Mouse (Mus musculus): ENCODE data around the gene Brd3. TPM values are rescaled to one million over a fixed set of nuclear protein-coding genes. Genes with fewer than 3 reads are reported as not detected.
A peak's percentile ranks its signal among the peaks of the same experiment; 100 is the strongest.

Gene Brd3
- total and polyA plus RNA-seq, 2 experiments from 2014 or later: 58.5 to 135 TPM

DNA sequence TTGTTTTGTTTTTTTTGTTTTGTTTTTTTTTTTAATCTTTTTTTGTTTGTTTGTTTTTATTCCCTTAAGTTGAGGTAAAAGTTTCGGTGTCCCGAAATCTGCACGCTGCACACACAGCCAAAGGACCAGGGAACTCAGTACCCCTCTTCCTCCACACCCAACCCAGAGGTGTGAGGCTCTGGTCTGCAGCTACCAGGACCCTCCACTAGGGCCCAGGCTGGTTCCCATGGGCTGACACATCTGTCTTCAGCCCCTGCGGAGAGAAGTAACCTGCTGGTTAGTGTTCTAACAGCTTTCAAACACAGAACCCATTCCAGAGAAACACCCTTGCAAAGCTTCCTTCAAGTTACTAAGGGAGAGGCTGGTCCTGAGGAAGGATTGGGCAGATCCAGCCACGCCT lies 59.7 kb downstream of the Brd3 start:
- Histone ChIP-seq H3K36me3 (ENCODE audit: insufficient read depth) (peaks cover 78% of the 10 kb centered on the region), H3K27ac (ENCODE audit: low read depth, low read length) (no peak overlapping the region), H3K9ac (no peak overlapping the region), H3K4me2 (ENCODE audit: low read depth) (no peak overlapping the region), H3K4me1 (ENCODE audit: insufficient read depth) (no peaks in the 10 kb centered on the region), H3K27me3 (ENCODE audit: insufficient read depth, low read length) (no peaks in the 10 kb centered on the region), H3K9me3 (ENCODE audit: low read length) (no peaks in the 10 kb centered on the region), H3K4me3 (ENCODE audit: low read depth, low read length) (no peak overlapping the region)
- TF ChIP-seq CTCF (IDR thresholded peaks at IDR 0.05; ENCODE audit: low read depth): peak; percentile 32; the same call in 1 of the 2 replicates
- 87% methylated on average over 5 of the region's 5 CpGs for WGBS
- DNase-seq: no peak
- ATAC-seq: no peak

DNA sequence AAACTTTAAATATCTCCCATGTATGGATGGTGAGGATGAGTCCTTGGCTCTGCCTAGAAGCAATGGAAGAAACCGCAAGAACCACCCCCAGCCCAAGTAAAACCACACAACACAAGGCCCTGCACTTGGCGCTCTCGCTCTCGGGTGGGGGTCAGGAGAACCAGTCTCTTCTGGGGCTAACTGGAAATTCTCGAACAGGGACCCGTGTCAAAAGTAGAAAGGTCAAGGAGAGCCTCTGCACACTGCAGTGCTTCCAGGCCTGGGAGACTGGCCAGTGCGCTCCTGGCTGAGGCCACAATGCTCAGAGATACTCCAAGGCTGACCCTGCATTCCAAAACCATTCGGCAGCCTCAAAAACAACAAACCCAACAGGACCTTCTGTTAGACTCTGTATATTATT lies 60.6 kb downstream of the Brd3 start:
- Histone ChIP-seq H3K4me2 (ENCODE audit: low read depth) (no peak overlapping the region), H3K9me3 (ENCODE audit: low read length) (no peaks in the 10 kb centered on the region), H3K36me3 (ENCODE audit: insufficient read depth) (peaks cover 70% of the 10 kb centered on the region), H3K27me3 (ENCODE audit: insufficient read depth, low read length) (no peaks in the 10 kb centered on the region), H3K27ac (ENCODE audit: low read depth, low read length) (no peak overlapping the region), H3K4me3 (ENCODE audit: low read depth, low read length) (no peak overlapping the region), H3K4me1 (ENCODE audit: insufficient read depth) (no peaks in the 10 kb centered on the region), H3K9ac (no peak overlapping the region)
- 92% methylated on average over 8 of the region's 8 CpGs for WGBS
- DNase-seq (no peak), ATAC-seq (no peak)
- TF ChIP-seq CTCF (IDR thresholded peaks at IDR 0.05; ENCODE audit: low read depth): no peak

DNA sequence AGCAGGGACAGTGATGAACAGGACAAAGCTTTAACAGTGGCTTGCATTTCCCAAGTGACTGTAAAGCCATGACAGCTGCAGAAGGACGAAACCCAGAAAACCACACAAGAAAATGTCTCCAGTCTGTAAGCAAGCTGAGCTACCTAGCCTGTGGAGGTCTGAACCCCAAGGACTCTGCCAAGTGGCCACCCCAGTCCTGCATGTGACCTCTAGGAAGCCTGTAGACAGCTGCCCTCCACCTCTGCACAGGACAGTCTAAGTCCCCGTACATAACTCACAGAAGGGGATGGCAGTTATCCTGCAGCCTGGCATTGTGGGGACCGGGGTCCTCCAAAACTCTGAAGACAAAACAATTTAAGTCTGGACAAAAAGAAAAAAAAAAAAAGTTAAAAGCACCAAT lies 61.6 kb downstream of the Brd3 start:
- no peaks in the 10 kb centered on the region for H3K4me1 ChIP-seq (ENCODE audit: insufficient read depth)
- WGBS: 94% methylated on average over 3 of the region's 3 CpGs

DNA sequence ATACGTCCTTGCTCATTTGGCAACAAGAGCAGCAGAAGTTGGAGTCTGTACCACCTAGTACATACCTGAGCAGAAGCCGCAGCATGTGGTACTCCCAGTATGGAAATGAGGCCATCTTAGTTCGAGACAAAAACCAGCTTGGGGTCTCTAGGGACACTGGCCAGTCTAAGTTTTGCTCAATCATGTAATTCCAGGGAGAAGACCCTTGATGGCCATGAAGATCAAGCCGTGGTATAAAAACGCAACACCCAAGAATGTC lies 64.1 kb downstream of the Brd3 start:
- TF ChIP-seq CTCF (IDR thresholded peaks at IDR 0.05; ENCODE audit: low read depth): no peak
- 80% methylated on average over 5 of the region's 5 CpGs for WGBS
- Histone ChIP-seq H3K36me3 (ENCODE audit: insufficient read depth) (peaks cover 36% of the 10 kb centered on the region), H3K27ac (ENCODE audit: low read depth, low read length) (0 out of 2 replicates have a peak overlapping the region, but pooled peaks have one; percentile 86), H3K4me1 (ENCODE audit: insufficient read depth) (no peaks in the 10 kb centered on the region), H3K4me2 (ENCODE audit: low read depth) (peak overlapping the region; percentile 75), H3K9me3 (ENCODE audit: low read length) (no peaks in the 10 kb centered on the region), H3K4me3 (ENCODE audit: low read depth, low read length) (peak overlapping the region; percentile 55), H3K27me3 (ENCODE audit: insufficient read depth, low read length) (no peaks in the 10 kb centered on the region), H3K9ac (no peak overlapping the region)
- no peak for ATAC-seq
- DNase-seq: no peak

More for the DNA sequence above, 61.6 kb downstream of the Brd3 start:
- DNase-seq: no peak
- H3K27me3 ChIP-seq (ENCODE audit: insufficient read depth, low read length): no peaks in the 10 kb centered on the region
- peaks cover 61% of the 10 kb centered on the region for H3K36me3 ChIP-seq (ENCODE audit: insufficient read depth)
- ATAC-seq: no peak
- no peak overlapping the region for H3K4me3 ChIP-seq (ENCODE audit: low read depth, low read length)
- no peak overlapping the region for H3K4me2 ChIP-seq (ENCODE audit: low read depth)
- no peak overlapping the region for H3K9ac ChIP-seq
- no peak for TF ChIP-seq CTCF (IDR thresholded peaks at IDR 0.05; ENCODE audit: low read depth)
- no peaks in the 10 kb centered on the region for H3K9me3 ChIP-seq (ENCODE audit: low read length)
- no peak overlapping the region for H3K27ac ChIP-seq (ENCODE audit: low read depth, low read length)

DNA sequence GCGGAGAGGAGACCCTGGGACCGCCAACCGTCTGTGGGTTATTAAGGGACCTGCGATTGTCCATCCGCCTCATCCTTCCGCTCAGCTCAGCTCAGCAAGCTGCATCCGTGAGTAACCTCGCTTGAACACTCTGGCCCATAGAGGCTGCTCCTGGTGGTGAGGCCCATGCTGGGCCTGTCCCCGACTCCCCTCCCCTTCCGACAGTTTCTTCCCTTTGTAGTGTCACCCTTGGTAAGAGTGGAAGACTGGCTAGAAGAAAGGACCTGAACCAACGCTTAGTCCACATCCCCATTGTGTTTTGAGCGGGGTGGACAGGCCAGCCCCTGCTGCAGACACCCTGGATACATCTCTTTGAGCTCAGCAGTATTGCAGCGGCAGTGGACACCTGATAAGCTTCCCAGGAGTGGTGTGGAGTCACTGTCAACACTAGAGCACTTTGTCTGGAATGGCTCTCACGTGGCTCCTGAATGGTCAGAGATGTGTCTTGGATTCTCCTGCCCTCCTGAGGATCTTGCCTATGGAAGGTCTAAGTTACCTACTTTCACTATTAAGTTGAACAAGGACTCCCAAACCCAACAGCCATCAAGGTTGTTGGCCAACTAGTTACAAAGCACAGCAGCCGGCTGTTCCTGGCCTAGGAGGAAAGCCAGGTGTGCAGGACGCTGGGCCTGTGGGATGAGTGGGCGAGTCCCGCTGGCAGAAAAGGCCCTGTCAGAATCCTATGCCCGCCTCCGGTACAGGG lies 64.6 kb downstream of the Brd3 start:
- Histone ChIP-seq H3K27me3 (ENCODE audit: insufficient read depth, low read length) (no peaks in the 10 kb centered on the region), H3K4me2 (ENCODE audit: low read depth) (peak overlapping the region; percentile 75), H3K9ac (peak overlapping the region; percentile 76), H3K36me3 (ENCODE audit: insufficient read depth) (peaks cover 31% of the 10 kb centered on the region), H3K27ac (ENCODE audit: low read depth, low read length) (peak overlapping the region; percentile 86), H3K4me1 (ENCODE audit: insufficient read depth) (no peaks in the 10 kb centered on the region), H3K9me3 (ENCODE audit: low read length) (no peaks in the 10 kb centered on the region), H3K4me3 (ENCODE audit: low read depth, low read length) (peak overlapping the region; percentile 55)
- ATAC-seq: peak; percentile 33
- 0 out of 2 replicates have a peak, but pooled peaks have one; percentile 25 for TF ChIP-seq CTCF (IDR thresholded peaks at IDR 0.05; ENCODE audit: low read depth)
- no peak for DNase-seq
- 32% methylated on average over 20 of the region's 20 CpGs for WGBS

DNA sequence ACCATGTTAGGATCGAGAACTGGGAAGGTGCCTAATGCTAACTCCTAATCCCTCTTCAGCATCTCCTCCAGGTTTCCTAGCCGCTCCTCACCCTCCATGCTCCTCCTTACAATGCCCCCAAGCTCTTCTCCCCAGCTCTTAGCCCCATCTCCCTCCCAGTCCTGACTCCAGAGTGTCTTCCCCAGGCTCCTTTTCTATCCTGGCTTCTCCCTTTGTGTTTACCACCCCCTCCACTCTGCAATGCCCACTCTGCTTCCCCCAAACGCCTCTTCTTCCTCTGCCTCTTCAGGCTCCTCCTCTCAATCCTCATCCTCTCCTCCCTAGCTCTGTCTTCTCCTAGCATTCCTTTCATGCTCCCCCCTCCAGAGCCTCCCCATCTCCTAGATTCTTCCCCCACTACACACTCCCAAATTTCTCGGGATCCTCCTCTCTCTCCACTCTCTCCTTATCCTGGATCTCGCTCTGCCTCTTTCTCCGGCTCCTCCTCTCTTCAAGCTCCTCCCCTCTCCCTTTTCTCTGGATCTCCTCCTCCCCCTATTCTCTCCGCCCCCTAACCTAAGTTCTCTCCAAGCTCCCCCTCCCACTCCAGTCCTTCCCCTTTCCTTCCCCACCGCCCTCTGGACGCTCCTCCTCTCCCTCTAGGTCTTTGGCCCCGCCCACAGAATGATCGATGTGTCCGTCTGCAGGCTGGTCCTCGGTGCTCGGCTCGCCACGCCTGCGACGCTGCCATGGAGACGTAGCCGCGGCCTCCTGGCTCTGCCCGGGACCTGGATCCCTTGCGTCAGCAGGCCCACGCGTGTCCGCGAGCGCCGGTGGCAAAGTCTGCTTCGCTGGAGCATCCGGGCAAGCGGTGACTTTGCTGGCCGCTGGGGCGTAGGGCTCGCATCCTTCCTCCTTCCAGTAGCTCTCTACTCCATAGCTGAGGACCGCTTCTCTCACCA lies 65.4 kb downstream of the Brd3 start, which contains the start of gene Brd3os:
Gene Brd3os, plus strand, starts transcription at position 558 of the 941 bp plus-strand sequence.
- ATAC-seq: peak; percentile 91
- 1% methylated on average over 36 of the region's 36 CpGs for WGBS
- TF ChIP-seq CTCF (IDR thresholded peaks at IDR 0.05; ENCODE audit: low read depth): no peak

DNA sequence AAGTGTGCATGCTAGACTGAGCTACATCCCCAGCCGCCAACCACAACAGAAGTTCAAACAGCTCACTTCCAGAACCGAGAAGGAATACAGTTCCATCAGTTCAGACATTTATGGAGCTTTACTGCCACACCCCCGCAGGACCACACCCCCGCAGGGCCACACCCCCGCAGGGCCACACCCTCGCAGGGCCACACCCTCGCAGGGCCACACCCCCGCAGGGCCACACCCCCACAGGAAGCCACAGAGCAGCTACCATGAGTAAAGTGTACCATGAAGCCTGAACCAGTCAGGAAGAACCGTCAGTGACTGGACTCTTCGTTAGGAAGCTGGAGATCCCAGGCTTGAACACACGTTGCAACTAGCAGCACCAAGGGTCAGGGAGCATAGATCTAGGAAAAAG lies 69.2 kb downstream of the Brd3 start:
- 24% methylated on average over 11 of the region's 11 CpGs for WGBS
- no peaks in the 10 kb centered on the region for H3K36me3 ChIP-seq (ENCODE audit: insufficient read depth)
- H3K9me3 ChIP-seq (ENCODE audit: low read length): no peaks in the 10 kb centered on the region
- TF ChIP-seq CTCF (IDR thresholded peaks at IDR 0.05; ENCODE audit: low read depth): no peak
- H3K27me3 ChIP-seq (ENCODE audit: insufficient read depth, low read length): no peaks in the 10 kb centered on the region
- H3K4me1 ChIP-seq (ENCODE audit: insufficient read depth): no peaks in the 10 kb centered on the region
- no peak overlapping the region for H3K4me2 ChIP-seq (ENCODE audit: low read depth)
- no peak overlapping the region for H3K4me3 ChIP-seq (ENCODE audit: low read depth, low read length)
- no peak for DNase-seq
- no peak overlapping the region for H3K9ac ChIP-seq
- ATAC-seq: no peak
- H3K27ac ChIP-seq (ENCODE audit: low read depth, low read length): no peak overlapping the region

More for the DNA sequence above, 65.4 kb downstream of the Brd3 start, which contains the start of gene Brd3os:
- peak within 1 kb of the TSS; percentile 86 for H3K27ac ChIP-seq (ENCODE audit: low read depth, low read length)
- peak; percentile 98 for DNase-seq
- peak within 1 kb of the TSS; percentile 75 for H3K4me2 ChIP-seq (ENCODE audit: low read depth)
- no peaks in the 10 kb centered on the region for H3K27me3 ChIP-seq (ENCODE audit: insufficient read depth, low read length)
- peaks cover 23% of the 10 kb centered on the region for H3K36me3 ChIP-seq (ENCODE audit: insufficient read depth)
- H3K4me1 ChIP-seq (ENCODE audit: insufficient read depth): no peaks in the 10 kb centered on the region
- peak within 1 kb of the TSS; percentile 55 for H3K4me3 ChIP-seq (ENCODE audit: low read depth, low read length)
- no peaks in the 10 kb centered on the region for H3K9me3 ChIP-seq (ENCODE audit: low read length)
- peak within 1 kb of the TSS; percentile 76 for H3K9ac ChIP-seq
